Mouse (Mus musculus): ENCODE measurements around the gene Sept7. TPM values are rescaled to one million over a fixed set of nuclear protein-coding genes. Genes with fewer than 3 reads are reported as not detected.

The Sept7 gene
- total and polyA plus RNA-seq, 3 experiments = 66.7 to 254 (median 67.0) TPM

DNA sequence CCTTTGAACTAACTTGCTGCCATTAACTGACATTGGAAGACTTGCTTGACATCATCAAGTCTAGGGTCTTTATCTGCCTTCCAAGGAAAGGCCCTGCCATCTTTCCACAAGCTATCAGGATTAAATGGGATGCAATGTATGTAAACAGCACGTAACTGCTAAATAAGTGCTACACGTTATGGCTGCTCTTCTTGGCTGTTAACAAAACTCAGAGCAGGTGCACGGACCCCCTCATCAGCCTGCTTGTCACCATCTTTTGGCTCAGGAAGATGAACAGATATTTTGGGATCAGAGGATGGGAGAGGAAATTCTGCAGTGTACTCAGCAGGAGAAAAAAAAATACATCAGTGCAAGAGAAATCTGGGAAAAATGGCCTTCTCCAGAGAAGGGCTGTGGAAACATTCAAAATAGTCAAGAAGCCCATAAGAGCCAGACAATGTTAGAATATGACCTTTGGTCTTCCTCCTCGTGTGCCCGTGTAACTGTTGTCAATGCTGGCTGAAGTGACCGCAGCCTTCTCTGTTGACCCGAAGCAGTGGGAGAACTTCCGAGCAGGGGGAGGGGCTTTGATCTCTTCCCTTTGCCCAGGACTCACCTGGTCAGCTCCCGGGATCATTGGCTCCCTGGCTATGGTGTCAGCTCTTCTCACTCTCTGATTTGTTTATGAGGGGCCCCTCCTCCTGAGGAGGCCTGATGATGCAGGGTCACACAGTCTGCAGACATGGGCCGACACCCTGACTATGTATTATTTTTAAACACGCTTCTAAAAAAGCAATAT is 76.9 kb downstream of the Sept7 start:
- Histone ChIP-seq H3K4me1 (ENCODE audit: control insufficient read depth in 1 of 2, insufficient read depth in 2 of 2, low read length in 2 of 2) (no peaks in the 10 kb centered on the region), H3K36me3 (ENCODE audit: control insufficient read depth in 1 of 2, insufficient read depth in 2 of 2, low read length in 2 of 2) (no peaks in the 10 kb centered on the region), H3K27me3 (ENCODE audit: control insufficient read depth in 1 of 2, insufficient read depth in 2 of 2, low read length in 2 of 2) (peaks cover 2 to 6% of the 10 kb centered on the region in 2 experiments; a peak in 3 of 4 replicates), H3K4me3 (ENCODE audit: control insufficient read depth in 1 of 2, insufficient read depth in 1 of 2, low read depth in 2 of 2, low read length in 2 of 2) (no peak overlapping the region), H3K9ac (ENCODE audit: control insufficient read depth, low read depth, low read length, poor library complexity, severe bottlenecking) (no peak overlapping the region), H3K27ac (ENCODE audit: control insufficient read depth, low read depth, low read length) (no peak overlapping the region), H3K79me2 (ENCODE audit: control insufficient read depth, insufficient read depth, low read length, poor library complexity) (no peaks in the 10 kb centered on the region), H3K9me3 (replicated peaks; ENCODE audit: insufficient read depth, low read length) (no peaks in the 10 kb centered on the region)
- TF ChIP-seq ELF1 (IDR thresholded peaks at IDR 0.05; ENCODE audit: low read depth, low read length) (no peak), SMC3 (IDR thresholded peaks at IDR 0.05; ENCODE audit: low read depth, low read length) (no peak), SIN3A (IDR thresholded peaks at IDR 0.05; ENCODE audit: low read length) (no peak), ZKSCAN1 (IDR thresholded peaks at IDR 0.05; ENCODE audit: low read depth, low read length) (no peak), NELFE (IDR thresholded peaks at IDR 0.05; ENCODE audit: low read depth, low read length) (no peak), ZNF384 (IDR thresholded peaks at IDR 0.05; ENCODE audit: low read depth, low read length) (no peak), POLR2AphosphoS2 (IDR thresholded peaks at IDR 0.05; ENCODE audit: low read length) (no peak), TBP (IDR thresholded peaks at IDR 0.05; ENCODE audit: low read depth, low read length) (no peak), HCFC1 (IDR thresholded peaks at IDR 0.05; ENCODE audit: low read depth, low read length) (no peak)
- no peak for DNase-seq (ENCODE audit: low read depth, low spot score)

DNA sequence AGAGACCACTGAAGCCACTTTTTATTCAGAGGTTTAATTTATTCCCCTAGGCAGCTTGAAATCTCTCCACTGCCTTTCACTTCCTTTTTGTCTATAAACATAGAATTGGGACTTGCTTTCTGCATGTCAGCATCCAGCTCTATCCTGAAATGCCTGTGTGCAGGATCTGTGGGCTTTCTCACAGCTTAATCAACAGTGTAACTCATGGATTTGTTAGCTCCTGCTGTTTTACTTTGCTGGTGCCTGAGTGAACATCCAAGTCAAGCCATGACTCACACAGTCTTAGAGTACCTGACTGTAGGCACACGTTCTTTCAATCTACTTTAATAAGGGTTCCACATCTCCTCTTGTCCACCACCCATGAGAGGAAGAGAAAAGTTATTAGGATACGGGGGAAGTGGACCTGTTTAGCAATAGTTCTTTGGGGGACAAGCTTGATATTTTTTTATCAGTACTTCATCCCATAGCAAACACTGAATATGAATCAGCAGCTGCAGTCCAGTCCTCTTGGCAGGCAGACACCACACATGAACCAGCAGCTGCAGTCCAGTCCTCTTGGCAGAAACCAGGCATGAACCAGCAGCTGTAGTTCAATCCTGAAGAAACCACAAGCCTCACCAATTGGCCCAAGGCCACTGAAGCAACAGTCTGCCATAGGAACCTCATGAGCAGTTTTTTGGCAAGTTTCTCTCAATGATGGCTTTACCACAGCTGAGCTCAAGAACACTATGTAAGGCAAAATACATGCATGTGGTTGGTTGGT is 85.4 kb downstream of the Sept7 start:
- TF ChIP-seq MAFK (IDR thresholded peaks at IDR 0.05; ENCODE audit: borderline replicate concordance, low read depth, low read length) (no peak), GATA1 (IDR thresholded peaks at IDR 0.05; ENCODE audit: low read depth, low read length) (no peak), CHD1 (IDR thresholded peaks at IDR 0.05; ENCODE audit: low read depth, low read length) (no peak), KAT2A (conservative IDR thresholded peaks at IDR 0.05; ENCODE audit: low read depth, low read length) (no peak), HCFC1 (IDR thresholded peaks at IDR 0.05; ENCODE audit: low read depth, low read length) (no peak), E2F4 (IDR thresholded peaks at IDR 0.05; ENCODE audit: borderline replicate concordance, low read depth, low read length) (no peak), ZMIZ1 (IDR thresholded peaks at IDR 0.05; ENCODE audit: low read depth, low read length) (no peak), POLR2AphosphoS2 (IDR thresholded peaks at IDR 0.05; ENCODE audit: low read length) (no peak), CHD2 (IDR thresholded peaks at IDR 0.05; ENCODE audit: low read length) (no peak), SMC3 (IDR thresholded peaks at IDR 0.05; ENCODE audit: low read depth, low read length) (no peak), GABPA (IDR thresholded peaks at IDR 0.05; ENCODE audit: low read depth, low read length) (no peak), MAX (IDR thresholded peaks at IDR 0.05; ENCODE audit: low read length) (no peak), ELF1 (IDR thresholded peaks at IDR 0.05; ENCODE audit: low read depth, low read length) (no peak), POLR2A (IDR thresholded peaks at IDR 0.05; ENCODE audit: control insufficient read depth in 1 of 2, insufficient read depth in 1 of 2, low read depth in 1 of 2, low read length in 2 of 2, poor library complexity in 1 of 2) (no peak)
- DNase-seq (ENCODE audit: low read depth, low spot score) = no peak
- H3K4me3 ChIP-seq (ENCODE audit: control insufficient read depth in 1 of 2, insufficient read depth in 1 of 2, low read depth in 2 of 2, low read length in 2 of 2) = no peak overlapping the region
- H3K79me2 ChIP-seq (ENCODE audit: control insufficient read depth, insufficient read depth, low read length, poor library complexity) = no peaks in the 10 kb centered on the region
- H3K27ac ChIP-seq (ENCODE audit: control insufficient read depth, low read depth, low read length) = no peak overlapping the region
- H3K27me3 ChIP-seq (ENCODE audit: control insufficient read depth in 1 of 2, insufficient read depth in 2 of 2, low read length in 2 of 2) = peaks cover 4 to 6% of the 10 kb centered on the region in 2 experiments
- H3K4me1 ChIP-seq (ENCODE audit: control insufficient read depth in 1 of 2, insufficient read depth in 2 of 2, low read length in 2 of 2) = no peaks in the 10 kb centered on the region
- H3K9me3 ChIP-seq (replicated peaks; ENCODE audit: insufficient read depth, low read length) = no peaks in the 10 kb centered on the region
- no peak overlapping the region for H3K9ac ChIP-seq (ENCODE audit: control insufficient read depth, low read depth, low read length, poor library complexity, severe bottlenecking)
- H3K36me3 ChIP-seq (ENCODE audit: control insufficient read depth in 1 of 2, insufficient read depth in 2 of 2, low read length in 2 of 2) = no peaks in the 10 kb centered on the region

Data from MEL (cell line).